Mouse (Mus musculus) right cerebral cortex, postnatal 10 days (tissue): ENCODE measurements around the gene Zfhx3.

ENCODE experiments used
- DNase-seq, 2 experiments: peaks; one replicate each; pipeline ENCODE4 v3.0.0; 2021; ENCODE audit warnings: low spot score in 2 of 2

Zfhx3 gene

DNA sequence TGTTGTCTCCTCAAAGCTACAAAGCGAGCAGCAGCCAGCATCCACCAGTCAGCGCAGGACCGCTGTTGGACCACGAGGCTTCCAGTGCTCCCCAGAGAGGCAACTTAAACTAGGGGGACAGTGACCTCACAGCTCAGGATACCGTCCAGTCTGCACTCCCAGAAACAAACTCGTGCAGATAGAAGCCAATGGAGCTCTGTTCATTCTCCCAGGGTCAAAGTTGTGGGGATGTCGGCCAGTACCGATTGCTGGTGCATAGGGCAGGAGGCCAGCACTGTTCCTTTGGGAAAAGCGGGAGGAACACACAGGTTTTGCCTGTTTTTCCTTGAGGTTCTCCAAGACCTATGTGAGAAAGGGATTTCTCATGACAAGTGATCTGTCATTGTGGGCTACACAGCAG, 982.1 kb downstream of the Zfhx3 start:
- DNase-seq = no peak

DNA sequence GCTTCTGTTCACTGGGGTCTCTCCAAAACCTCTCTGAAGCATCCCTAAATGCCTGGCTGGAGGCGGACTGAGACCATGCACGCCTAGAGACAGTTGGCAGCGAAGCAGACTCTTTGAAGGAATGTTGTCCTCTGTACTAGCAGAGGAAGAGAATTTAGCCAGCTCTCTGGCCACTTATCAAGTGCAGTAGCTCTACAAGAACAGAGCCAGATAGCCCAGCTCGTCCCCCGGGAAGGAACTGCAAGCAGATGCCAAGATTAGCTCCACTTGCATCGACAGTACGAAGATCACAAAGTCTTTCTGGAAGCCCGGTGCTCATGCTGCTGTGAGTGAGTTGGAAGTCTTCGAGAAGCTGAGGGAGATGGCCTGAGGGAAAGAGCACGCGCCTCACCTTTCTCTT, 983.7 kb downstream of the Zfhx3 start:
- no peak for DNase-seq

DNA sequence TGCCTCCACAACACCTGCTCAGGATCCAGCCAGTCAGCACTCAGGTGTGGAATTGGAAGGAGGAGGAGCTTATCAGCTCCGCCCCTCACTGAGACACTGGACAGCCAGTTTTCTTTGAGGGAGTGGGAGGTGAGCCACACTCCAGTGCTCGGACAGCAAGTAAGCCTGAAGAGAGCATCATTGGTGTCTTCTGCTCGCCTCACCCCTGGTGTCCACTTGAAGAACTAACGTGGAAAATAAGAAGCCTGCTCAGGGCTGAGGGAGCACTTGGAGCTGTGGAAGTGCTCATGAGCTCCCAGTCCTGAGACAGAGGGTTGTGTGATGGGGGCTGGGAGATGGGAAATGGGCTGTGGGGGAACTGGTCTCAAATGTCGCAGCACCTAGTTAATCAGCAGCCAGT, 988.2 kb downstream of the Zfhx3 start:
- no peak for DNase-seq

DNA sequence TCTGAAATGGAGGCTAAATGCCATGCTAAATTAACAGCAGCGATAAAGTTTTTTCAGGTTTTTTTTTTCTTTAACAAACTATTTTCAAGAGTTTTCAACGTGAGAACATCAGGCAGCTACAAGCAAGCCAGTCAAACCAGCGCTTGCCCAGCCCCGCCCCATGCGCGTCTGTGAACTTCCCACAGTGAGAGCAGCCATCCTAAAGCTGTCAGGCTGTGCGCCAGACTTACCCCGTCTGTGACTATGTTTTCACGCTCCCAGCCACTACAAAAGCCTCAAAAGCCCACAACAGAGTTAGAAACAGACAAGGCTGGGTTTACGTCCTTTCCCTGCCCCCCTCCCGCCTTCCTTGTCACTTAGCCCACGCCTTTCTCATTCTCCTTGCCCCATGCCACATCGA, 989.4 kb downstream of the Zfhx3 start:
- peak; percentile 44 to 49 for DNase-seq

DNA sequence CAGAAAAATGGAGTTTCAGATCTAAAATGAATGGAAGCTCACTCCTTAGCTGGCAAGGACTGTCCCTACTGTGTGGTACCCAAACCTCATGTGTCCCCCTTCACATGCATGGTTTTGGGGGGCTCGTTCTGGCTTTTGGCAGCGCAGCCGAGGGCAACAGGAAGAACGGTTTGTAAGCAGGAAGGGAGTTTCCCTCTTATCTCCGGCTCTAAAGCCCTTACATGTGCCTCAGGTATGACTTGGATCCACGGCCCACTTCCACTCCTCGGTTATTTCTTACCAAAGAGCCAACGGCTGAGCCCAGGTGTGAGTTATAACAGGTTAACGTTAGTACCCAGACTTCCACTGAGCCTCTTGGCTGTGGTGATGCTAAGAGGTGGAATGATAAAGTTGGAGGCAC, 990.3 kb downstream of the Zfhx3 start:
- DNase-seq = no peak

DNA sequence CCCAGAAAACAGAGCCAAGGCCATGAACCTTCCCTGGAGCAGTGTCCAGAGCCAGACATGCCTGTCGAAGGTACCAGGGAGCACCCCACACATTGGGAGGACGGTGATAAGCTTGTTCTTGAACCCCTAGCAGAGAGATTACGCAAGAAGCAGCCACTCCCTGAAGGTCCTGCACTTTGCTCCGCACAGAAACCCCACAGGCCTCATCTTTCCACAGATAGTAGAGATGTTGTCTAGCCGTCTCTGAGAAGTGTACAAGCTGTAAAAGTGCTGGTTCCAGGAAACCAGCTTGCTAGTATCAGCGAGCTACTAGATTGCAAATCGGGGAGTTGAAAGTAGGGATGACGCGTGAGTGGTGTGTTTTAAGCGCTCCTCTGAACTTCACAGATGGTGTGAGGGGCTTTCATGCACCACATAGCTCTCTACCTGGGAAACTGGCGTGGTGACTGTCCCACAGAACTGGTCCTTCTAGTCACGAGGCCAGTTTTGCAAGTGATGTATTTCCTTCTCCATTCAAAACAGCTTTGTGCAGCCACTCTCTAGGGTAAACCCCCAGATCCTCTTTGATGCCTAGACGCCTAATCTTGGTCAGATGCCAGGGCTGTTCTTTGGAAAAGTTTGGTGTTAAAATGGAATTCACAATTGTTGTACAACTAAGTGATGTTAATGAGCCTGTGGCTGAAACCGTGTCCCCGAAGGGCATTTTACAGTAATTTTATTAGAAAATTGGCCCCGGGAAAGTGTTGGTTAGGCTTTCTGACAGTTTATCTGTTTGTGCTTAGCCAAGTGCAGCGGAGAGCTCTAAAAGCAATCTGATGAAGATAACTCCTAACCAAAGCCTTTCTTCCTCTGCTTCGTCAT, 993.6 kb downstream of the Zfhx3 start:
- DNase-seq = no peak

DNA sequence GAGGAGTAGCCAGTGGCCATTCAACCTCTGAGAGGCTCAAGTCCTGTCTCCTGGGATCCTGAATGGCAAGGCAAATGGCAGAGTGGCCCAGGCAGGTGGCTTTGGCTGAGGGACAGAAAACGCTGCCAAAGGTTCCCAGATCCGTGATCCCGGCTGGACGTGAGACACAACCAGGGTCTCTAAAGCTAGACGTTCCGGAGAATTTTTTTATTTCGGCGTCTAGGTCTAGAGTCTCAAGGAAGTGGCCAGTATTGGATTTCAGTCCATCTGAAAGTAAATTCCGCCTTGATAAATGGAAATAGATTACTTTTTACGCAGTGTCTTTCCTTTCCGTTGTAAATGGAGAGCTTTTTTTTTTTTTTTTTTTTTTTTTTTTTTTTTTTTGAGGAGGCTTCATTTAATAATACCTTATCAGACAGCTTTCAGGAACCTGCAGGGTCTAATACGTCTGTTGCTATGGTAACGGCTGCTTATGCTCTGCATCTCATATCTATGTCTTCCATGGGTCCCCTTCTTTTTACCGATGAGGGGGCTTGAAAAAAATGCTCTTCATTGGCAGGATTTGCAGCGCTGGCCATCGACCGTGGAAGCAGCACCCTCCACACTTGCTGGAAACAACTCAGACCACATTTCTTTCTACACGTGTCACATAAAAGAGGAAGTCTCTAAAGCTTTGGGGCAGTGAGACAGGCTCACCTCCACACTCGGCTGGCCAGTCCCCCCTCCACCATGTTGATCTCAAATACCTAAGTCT, 994.4 kb downstream of the Zfhx3 start:
- DNase-seq = no peak

DNA sequence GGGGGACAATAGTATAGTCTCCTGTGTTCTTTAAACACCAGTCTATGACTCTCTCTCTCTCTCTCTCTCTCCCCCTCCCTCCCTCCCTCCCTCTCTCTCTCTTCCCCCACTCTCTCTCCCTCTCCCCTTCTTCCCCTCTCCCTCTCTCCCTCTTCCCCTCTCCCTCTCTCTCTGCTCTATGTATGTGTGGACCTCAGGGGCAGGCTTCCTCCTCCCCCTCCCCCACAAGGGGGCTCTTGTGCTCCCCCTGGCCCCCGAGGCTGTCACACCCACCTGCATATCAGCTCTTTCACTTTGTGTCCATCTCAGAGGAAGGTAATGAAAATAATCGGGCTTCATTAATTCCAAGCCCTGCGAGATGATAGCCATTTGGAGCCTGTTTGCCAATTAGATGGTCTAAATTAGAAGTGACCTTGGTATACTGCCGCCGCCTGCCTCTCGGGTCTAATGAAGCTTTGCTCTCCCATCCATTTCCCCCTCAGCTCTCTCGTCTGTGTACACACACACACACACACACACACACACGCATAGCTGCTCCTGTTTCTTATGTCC, 995.5 kb downstream of the Zfhx3 start:
- no peak for DNase-seq

DNA sequence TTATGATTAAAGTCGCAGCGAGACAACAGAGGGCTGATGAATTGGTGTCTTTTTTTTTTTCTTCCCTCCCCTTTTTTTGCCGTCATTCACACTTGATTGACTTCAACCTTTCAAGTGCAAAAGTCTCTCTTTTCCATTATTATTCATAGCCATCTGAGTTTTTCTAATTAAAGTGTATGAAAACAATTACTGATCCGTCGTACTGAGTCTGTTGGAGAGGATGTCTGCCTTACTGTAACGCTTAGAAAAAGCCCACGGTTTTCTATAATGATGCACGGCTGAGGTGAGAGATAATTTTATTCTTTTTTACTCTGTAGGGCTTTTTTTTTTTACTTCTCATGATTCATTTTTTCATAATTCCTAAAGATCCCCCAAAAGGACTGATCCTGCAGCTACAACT, 1000.2 kb downstream of the Zfhx3 start:
- no peak for DNase-seq

DNA sequence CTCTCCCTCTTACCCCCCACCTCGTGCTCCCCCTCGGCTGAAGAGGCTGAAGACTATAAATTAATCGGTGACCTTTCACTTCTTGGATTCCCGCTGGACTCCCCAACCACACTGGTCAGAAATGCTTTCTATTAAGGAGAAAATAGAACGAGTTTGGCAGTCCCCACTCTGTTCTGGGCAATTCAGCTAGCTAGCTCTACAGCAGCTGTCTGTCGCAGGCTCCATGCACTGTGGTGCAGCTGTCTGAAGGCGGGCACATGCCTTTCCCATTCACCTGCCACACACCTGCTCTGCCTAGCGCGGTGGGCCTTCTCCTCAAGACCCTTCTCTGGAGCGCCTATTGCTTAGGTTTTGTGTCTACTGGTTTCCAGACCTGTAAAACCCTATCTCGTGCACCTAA, 1000.7 kb downstream of the Zfhx3 start:
- no peak for DNase-seq

DNA sequence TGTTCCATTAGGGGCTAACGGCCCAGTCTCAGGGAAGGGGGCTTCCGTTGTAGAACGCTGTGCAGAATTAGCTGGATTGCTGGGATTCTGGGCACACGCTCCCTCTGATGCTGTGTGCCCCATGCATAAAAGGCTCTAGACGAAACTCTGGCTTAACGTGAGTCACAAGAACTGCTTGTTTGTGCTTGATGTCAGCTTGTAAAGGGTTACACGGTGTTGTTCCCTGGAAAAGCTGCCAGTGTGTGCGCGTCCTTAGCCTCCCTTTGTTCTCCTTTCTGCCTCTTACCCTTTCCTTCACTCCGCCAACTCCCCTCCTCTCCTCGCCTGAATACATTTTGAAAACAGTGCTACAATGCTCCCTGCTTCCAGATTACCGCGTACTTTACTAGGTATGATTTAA, 1001.9 kb downstream of the Zfhx3 start:
- no peak for DNase-seq

DNA sequence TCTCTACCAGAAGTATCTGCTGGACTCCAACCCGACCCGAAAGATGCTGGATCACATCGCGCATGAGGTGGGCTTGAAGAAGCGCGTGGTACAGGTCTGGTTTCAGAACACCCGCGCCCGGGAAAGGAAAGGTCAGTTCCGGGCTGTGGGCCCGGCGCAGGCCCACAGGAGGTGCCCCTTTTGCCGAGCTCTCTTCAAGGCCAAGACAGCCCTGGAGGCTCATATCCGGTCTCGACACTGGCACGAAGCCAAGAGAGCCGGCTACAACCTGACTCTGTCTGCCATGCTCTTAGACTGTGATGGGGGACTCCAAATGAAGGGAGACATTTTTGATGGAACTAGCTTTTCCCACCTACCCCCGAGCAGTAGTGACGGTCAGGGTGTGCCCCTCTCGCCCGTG, 1007.9 kb downstream of the Zfhx3 start:
- DNase-seq = no peak

DNA sequence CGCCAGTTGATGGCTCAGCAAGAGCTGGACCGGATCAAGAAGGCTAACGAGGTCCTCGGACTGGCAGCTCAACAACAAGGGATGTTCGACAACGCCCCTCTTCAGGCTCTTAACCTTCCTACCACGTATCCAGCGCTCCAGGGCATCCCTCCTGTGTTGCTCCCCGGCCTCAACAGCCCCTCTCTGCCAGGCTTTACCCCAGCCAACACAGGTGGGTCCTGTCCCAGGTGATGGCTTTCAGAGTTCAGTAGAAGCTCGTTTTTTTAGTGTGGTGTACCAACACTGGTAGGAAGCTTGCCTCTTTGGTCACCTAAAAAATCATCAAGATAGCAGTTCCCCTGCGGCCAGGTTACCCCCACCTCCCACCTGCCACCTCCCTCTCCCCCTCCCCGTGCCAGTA, 1009.1 kb downstream of the Zfhx3 start:
- no peak for DNase-seq

DNA sequence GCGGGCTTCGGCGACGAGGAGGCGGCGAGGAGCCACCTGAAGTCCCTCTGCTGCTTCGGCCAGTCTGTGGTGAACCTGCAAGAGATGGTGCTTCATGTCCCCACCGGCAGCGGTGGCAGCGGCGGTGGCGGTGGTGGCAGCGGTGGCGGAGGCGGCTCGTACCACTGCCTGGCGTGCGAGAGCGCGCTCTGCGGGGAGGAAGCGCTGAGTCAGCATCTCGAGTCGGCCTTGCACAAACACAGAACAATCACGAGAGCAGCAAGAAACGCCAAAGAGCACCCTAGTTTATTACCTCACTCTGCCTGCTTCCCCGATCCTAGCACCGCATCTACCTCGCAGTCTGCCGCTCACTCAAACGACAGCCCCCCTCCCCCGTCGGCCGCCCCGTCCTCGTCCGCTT, 1014.0 kb downstream of the Zfhx3 start:
- DNase-seq = peak in 1 of 2 experiments; percentile 22

DNA sequence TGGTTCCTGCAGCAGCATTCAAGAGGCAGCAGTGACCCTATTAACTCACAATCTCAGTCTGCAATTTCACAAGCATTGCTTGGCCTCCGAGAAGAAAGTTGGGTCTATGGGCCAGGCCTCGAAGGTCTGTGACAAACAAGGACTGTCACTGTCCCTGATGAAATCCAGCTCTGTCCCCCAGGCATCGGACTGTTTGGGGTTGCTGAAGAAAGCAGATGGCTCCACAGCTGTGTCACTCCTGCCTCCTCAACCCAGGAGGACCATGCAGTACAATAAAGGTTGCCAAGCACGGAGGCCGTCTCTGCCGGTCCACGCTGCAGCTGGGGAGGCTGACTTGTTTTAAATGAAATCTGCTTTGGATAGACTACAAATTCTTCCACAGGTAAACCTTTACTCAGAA, 1020.1 kb downstream of the Zfhx3 start:
- peak in 1 of 2 experiments; percentile 24 for DNase-seq

DNA sequence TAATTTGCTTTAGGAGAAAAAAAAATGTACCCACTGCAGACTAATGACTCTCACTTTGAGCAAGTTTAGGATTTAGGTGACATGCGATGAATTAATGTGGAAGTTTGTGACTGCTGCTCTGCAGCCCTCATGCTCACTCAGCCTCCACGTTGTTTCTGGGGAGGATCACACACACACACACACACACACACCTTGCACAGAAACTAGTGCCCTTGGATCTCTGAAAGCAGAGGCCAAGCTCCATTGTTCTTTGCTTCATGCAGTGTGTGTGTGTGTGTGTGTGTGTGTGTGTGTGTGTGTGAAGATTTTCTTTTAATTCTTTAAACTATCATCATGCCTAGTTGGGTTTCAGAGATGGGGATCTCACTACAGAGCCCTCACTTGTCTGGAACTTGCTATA, 1020.7 kb downstream of the Zfhx3 start:
- no peak for DNase-seq

DNA sequence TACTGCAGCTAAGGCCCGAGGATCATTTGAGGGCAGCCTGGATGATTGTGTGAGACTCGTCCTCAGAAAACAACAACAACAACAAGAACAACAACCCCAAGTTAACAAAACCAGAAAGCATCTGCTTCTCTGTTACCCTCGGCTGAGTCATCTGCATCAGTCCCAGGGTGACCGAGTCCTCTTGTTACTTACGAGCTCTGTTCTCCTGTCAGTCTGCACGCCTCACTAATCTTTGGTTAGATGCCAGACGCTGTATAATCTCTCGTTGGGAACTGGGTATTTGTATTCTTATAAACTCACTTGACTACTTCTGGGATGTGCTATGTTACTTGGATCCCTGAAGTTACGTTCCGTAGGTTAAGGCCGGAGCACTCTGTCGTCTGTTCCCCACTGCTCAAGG, 1023.6 kb downstream of the Zfhx3 start:
- no peak for DNase-seq

DNA sequence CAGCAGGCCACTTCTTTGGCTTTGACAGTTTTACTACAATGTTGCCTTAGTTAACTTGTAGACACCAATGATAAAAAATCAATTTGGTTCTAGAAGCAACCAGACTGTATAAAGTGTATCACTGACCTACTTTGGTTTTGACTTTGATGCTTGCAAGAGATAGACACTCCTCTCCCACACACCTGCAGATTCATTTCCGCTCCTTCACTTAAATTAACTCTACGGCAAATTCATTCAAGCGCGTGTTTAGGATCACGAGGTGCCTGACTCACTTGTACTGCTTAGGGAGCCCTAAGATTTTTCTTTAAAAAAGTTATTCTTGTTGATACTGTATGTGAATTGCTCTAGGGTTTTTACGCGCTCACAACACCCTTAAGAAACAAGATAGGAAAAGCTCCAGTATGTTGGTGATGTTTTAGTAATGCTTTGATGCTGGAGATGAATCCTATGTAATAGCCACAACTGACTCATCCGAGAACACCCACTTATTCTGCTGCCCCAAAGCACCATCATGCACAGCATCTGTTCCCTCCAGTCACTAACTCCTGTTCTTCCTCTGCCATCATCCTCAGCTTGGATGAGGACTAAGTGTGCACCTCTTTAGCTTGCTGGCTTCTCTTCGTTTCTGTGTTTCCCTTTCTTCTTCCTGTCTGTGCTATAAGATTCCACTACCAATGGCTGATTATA, 1031.3 kb downstream of the Zfhx3 start:
- no peak for DNase-seq

DNA sequence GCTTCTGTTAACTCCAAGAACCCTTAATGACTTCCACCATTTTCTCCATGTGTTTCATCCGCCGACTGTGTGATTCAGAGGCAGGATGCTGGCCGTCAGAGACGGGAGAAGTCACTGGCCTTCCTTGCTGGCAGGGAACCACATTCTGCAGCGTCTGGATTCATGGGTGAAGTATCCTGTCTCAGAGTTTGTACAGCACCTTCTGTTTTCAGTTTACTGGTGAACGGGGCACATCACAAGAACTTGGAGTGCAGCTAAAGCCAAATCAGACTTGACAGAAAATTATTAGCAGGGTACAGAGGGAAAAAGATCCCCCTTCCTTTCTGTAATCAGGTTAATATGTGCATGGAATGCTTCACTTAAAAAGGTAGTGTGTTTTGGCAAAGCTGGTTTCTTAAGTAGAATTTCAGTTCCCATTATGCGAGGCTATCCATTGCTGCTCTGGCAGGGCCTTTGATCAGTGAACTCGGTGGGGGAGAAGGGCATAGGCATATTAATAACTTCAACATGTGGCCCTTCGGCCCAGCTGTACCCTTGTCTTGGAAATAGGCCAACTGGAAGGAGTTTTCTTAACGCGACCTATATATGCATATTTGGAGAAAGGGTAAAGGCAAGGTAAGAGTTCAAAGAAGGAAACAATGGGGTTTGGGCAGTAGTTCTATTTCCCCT, 1035.4 kb downstream of the Zfhx3 start:
- no peak for DNase-seq

DNA sequence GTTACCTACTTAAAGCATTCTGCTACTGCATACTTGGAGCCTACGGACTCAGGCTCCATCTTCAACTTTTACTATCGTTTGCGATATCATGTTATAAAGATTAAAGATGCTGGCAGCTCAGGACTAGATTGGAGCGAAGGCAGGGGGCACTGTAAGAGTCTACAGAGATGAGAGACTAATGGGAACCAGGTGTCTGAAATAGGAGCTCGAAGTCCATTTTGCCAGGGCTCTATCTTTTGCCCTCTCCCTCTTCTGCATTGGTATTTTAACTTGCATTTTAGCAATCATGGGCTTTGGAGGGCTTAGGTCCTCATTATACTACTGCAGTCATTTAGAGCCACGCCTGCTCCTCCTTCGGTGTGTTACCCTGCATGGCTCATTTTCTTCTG, 1035.9 kb downstream of the Zfhx3 start:
- no peak for DNase-seq

DNA sequence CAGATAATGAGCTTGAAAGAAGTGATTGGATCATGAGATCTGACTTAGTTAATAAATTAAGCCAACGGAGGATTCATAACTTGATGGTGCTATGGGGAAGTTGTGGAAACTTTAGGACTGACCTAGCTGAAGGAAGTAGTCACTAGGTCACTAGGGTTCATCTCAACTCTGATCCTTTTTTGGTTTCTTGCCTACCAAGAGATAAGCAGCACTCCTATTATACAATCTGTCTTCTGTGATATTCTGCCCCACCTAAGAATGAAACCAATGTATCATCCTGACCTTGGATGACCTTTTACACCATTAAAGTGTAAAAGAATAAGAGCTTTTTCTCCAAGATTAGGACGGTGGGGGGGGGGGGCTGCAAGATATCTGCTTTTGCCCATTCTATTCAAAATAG, 1042.5 kb downstream of the Zfhx3 start:
- no peak for DNase-seq

DNA sequence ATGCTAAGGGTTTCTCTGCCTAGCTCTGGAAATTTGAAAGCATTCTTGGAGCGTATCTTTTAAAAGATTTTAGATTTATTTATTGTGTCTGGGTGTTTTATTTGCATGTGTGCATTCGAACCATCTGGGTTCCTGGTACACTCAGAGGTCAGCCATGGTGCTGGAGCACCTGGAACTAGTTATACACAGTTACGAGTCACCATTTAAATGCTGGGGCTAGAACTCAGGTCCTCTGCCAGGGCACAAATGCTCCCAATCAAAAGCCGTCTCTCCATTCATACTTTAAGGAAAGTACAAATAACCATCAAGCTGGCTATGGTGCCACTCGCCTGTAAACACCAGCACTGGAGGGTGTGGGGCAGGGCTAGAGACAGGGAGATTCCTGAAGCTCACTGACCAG, 1047.4 kb downstream of the Zfhx3 start:
- no peak for DNase-seq
